ENCODE assay signal across 8 mouse cellular contexts in genomic region chr13:55327633-55328032, GRCm38 (mm10). TPM values are rescaled to one million over a fixed set of nuclear protein-coding genes. Genes with fewer than 3 reads are reported as not detected.
DNase-seq lines count a peak whose midpoint lies in the region; ATAC-seq and TF ChIP-seq lines count a peak whose summit lies in the region.

No protein-coding gene starts in this region.

- no peaks in the 10 kb centered on the region for H3K9me3 ChIP-seq in hindbrain, embryonic 10.5 days
- H3K9me3 ChIP-seq in lung, postnatal 0 days (ENCODE audit: low read length): no peaks in the 10 kb centered on the region

- no peak overlapping the region for H3K4me2 ChIP-seq in lung, postnatal 0 days (replicated peaks; ENCODE audit: low read depth, low read length)

- H3K9ac ChIP-seq in lung, postnatal 0 days (replicated peaks; ENCODE audit: low read depth): no peak overlapping the region

- WGBS in hindbrain, embryonic 10.5 days: 49% methylated on average over 8 of the region's 8 CpGs
- WGBS in lung, postnatal 0 days: 45% methylated on average over 8 of the region's 8 CpGs

- TF ChIP-seq EP300 in lung, postnatal 0 days (IDR thresholded peaks at IDR 0.05): no peak

- H3K4me1 ChIP-seq in hindbrain, embryonic 10.5 days (replicated peaks): peaks cover 58% of the 10 kb centered on the region
- H3K4me1 ChIP-seq in lung, postnatal 0 days (ENCODE audit: insufficient read depth, low read depth, low read length): peaks cover 8% of the 10 kb centered on the region; the same call in 1 of the 2 replicates

- peak; percentile 95 for TF ChIP-seq CTCF in lung, postnatal 0 days (IDR thresholded peaks at IDR 0.05)

- DNase-seq in MN1 (ENCODE audit: low spot score): peak; percentile 94
- DNase-seq in cerebellum, adult 9-10 months: peak; percentile 85
- peak; percentile 84 for DNase-seq in hindbrain, embryonic 10.5 days (ENCODE audit: low spot score)
- DNase-seq in layer of hippocampus, adult 9-11 months: peak; percentile 97
- peak; percentile 91 for DNase-seq in lung, postnatal 0 days (ENCODE audit: low spot score)
- DNase-seq in ovary, postnatal 36 days (ENCODE audit: low spot score): peak; percentile 81
- DNase-seq in thymus, postnatal 25 days: peak; percentile 90

- H3K36me3 ChIP-seq in hindbrain, embryonic 10.5 days: peaks cover 45% of the 10 kb centered on the region
- H3K36me3 ChIP-seq in lung, postnatal 0 days (ENCODE audit: insufficient read depth, low read length): 0 out of 2 replicates have a peak, but pooled peaks cover 15% of the 10 kb centered on the region

- H3K27me3 ChIP-seq in hindbrain, embryonic 10.5 days (ENCODE audit: insufficient read depth, poor library complexity, severe bottlenecking): peaks cover 11% of the 10 kb centered on the region
- no peaks in the 10 kb centered on the region for H3K27me3 ChIP-seq in lung, postnatal 0 days (replicated peaks; ENCODE audit: insufficient read depth, low read length)

- no peak overlapping the region for H3K27ac ChIP-seq in hindbrain, embryonic 10.5 days
- H3K27ac ChIP-seq in lung, postnatal 0 days (ENCODE audit: low read length): no peak overlapping the region

- peak overlapping the region; percentile 69 for H3K4me3 ChIP-seq in hindbrain, embryonic 10.5 days
- H3K4me3 ChIP-seq in lung, postnatal 0 days (ENCODE audit: low read depth, low read length): no peak overlapping the region

- peak; percentile 65 for ATAC-seq in frontal cortex, adult (ENCODE audit: low TSS enrichment)
- peak; percentile 59 for ATAC-seq in lung, postnatal 0 days

RNA-seq across cellular contexts. Expression of gene Mxd3, which starts 2.0 kb away (rescaled TPM):
- 25.2 and 33.7 TPM in 2 replicates for polyA plus RNA-seq in hindbrain, embryonic 10.5 days (2016; fragmentation: Nextera tagmentation; extraction: Ambion mirVana)
- polyA plus RNA-seq in lung, postnatal 0 days (2015; fragmentation: Nextera tagmentation; extraction: Ambion mirVana): 3.1 and 5.0 TPM in 2 replicates

RNA-seq across cellular contexts. Expression of gene Rab24, which starts 5.9 kb away (rescaled TPM):
- polyA plus RNA-seq in hindbrain, embryonic 10.5 days (2016; fragmentation: Nextera tagmentation; extraction: Ambion mirVana): 80.9 and 83.7 TPM in 2 replicates
- 60.4 and 69.9 TPM in 2 replicates for polyA plus RNA-seq in lung, postnatal 0 days (2015; fragmentation: Nextera tagmentation; extraction: Ambion mirVana)

RNA-seq across cellular contexts. Expression of gene Prelid1, which starts 7.3 kb away (rescaled TPM):
- 510 and 522 TPM in 2 replicates for polyA plus RNA-seq in hindbrain, embryonic 10.5 days (2016; fragmentation: Nextera tagmentation; extraction: Ambion mirVana)
- polyA plus RNA-seq in lung, postnatal 0 days (2015; fragmentation: Nextera tagmentation; extraction: Ambion mirVana): 283 and 307 TPM in 2 replicates

RNA-seq across cellular contexts. Expression of gene Lman2, which starts 35.0 kb away (rescaled TPM):
- polyA plus RNA-seq in hindbrain, embryonic 10.5 days (2016; fragmentation: Nextera tagmentation; extraction: Ambion mirVana): 95.2 and 107 TPM in 2 replicates
- 63.6 and 66.5 TPM in 2 replicates for polyA plus RNA-seq in lung, postnatal 0 days (2015; fragmentation: Nextera tagmentation; extraction: Ambion mirVana)

RNA-seq across cellular contexts. Expression of gene Rgs14, which starts 41.9 kb away (rescaled TPM):
- 0.44 and 0.68 TPM in 2 replicates for polyA plus RNA-seq in hindbrain, embryonic 10.5 days (2016; fragmentation: Nextera tagmentation; extraction: Ambion mirVana)
- 2.7 and 2.8 TPM in 2 replicates for polyA plus RNA-seq in lung, postnatal 0 days (2015; fragmentation: Nextera tagmentation; extraction: Ambion mirVana)
